Mouse (Mus musculus): ENCODE results near the gene Pdpr. TPM values are rescaled to one million over a fixed set of nuclear protein-coding genes. Genes with fewer than 3 reads are reported as not detected.
"Not testable (repeated sequence)": the region's sequence is repeated elsewhere in the genome, so short reads cannot be mapped to it uniquely, and the experiment has no call there.

Pdpr gene
- 10 to 100 TPM; 28.1 to 29.5 TPM for total RNA-seq (2021)

GRCm38 (mm10) chr8:111093865-111094718, at the start of gene Pdpr:
Pdpr (plus strand) TSS chr8:111094630.
- intact Hi-C loops (cut with DNase I): loop anchor here (2.0 to 10.0 kb wide), 2 partner anchors 31 to 339 kb away; no protein-coding TSS in a partner anchor
- DNase-seq (ENCODE audit: low spot score in 2 of 2): peak; percentile 90 to 92

GRCm38 (mm10) chr8:111048694-111049093, 45.7 kb upstream of the Pdpr start:
- intact Hi-C loops (cut with DNase I): no loop called here

GRCm38 (mm10) chr8:111049106-111049505, 45.3 kb upstream of the Pdpr start:
- intact Hi-C loops (cut with DNase I): no loop called here

More at GRCm38 (mm10) chr8:111048694-111049093, 45.7 kb upstream of the Pdpr start:
- DNase-seq (ENCODE audit: low spot score in 2 of 2): no peak

GRCm38 (mm10) chr8:111053827-111054518, 40.5 kb upstream of the Pdpr start:
- no peak for DNase-seq (ENCODE audit: low spot score in 2 of 2)
- intact Hi-C loops (cut with DNase I): no loop called here

More at GRCm38 (mm10) chr8:111049106-111049505, 45.3 kb upstream of the Pdpr start:
- no peak for DNase-seq (ENCODE audit: low spot score in 2 of 2)

- intact Hi-C loops (cut with DNase I): no loop called here
- no peak for DNase-seq (ENCODE audit: low spot score in 2 of 2)
These were observed 39.3 kb upstream of the Pdpr start for GRCm38 (mm10) chr8:111055031-111055634.

- no peak for DNase-seq (ENCODE audit: low spot score in 2 of 2)
- intact Hi-C loops (cut with DNase I): no loop called here
These were observed 38.8 kb upstream of the Pdpr start for GRCm38 (mm10) chr8:111055661-111056060.

GRCm38 (mm10) chr8:111056158-111056663, 38.2 kb upstream of the Pdpr start, which contains the start of gene Exosc6:
Exosc6 (plus strand) TSS chr8:111056339.
- DNase-seq (ENCODE audit: low spot score in 2 of 2): peak; percentile 91 to 94
- intact Hi-C loops (cut with DNase I): no loop called here

GRCm38 (mm10) chr8:111056691-111057293, 37.6 kb upstream of the Pdpr start:
- intact Hi-C loops (cut with DNase I): no loop called here
- peak; percentile 43 to 50 for DNase-seq (ENCODE audit: low spot score in 2 of 2)

- DNase-seq (ENCODE audit: low spot score in 2 of 2): no peak
- intact Hi-C loops (cut with DNase I): no loop called here
These were observed 35.4 kb upstream of the Pdpr start for GRCm38 (mm10) chr8:111058946-111059572.

GRCm38 (mm10) chr8:111061688-111062071, 32.8 kb upstream of the Pdpr start:
- intact Hi-C loops (cut with DNase I): loop anchor here (2.0 kb wide), 1 partner anchor 31 kb away; the partner anchor contains the start of gene Clec18a
- no peak for DNase-seq (ENCODE audit: low spot score in 2 of 2)

GRCm38 (mm10) chr8:111062072-111062757, 32.2 kb upstream of the Pdpr start:
- DNase-seq (ENCODE audit: low spot score in 2 of 2): peak; percentile 91 to 94
- intact Hi-C loops (cut with DNase I): loop anchor here (2.0 kb wide), 1 partner anchor 31 kb away; the partner anchor contains the start of gene Clec18a

- intact Hi-C loops (cut with DNase I): loop anchor here (2.0 kb wide), 1 partner anchor 30 kb away; the partner anchor contains the start of gene Clec18a
- DNase-seq (ENCODE audit: low spot score in 2 of 2): no peak
These were observed 31.5 kb upstream of the Pdpr start for GRCm38 (mm10) chr8:111062893-111063292.

GRCm38 (mm10) chr8:111066308-111066707, 28.1 kb upstream of the Pdpr start:
- no peak for DNase-seq (ENCODE audit: low spot score in 2 of 2)
- intact Hi-C loops (cut with DNase I): no loop called here

- intact Hi-C loops (cut with DNase I): no loop called here
- DNase-seq (ENCODE audit: low spot score in 2 of 2): no peak
These were observed 27.0 kb upstream of the Pdpr start for GRCm38 (mm10) chr8:111067439-111067838.

- DNase-seq (ENCODE audit: low spot score in 2 of 2); intact Hi-C loops (cut with DNase I): not testable (repeated sequence)
These were observed 25.8 kb upstream of the Pdpr start for GRCm38 (mm10) chr8:111068660-111069059.

GRCm38 (mm10) chr8:111075926-111076325, 18.5 kb upstream of the Pdpr start:
- intact Hi-C loops (cut with DNase I): no loop called here
- peak; percentile 62 to 77 for DNase-seq (ENCODE audit: low spot score in 2 of 2)

GRCm38 (mm10) chr8:111079461-111079860, 15.0 kb upstream of the Pdpr start:
- DNase-seq (ENCODE audit: low spot score in 2 of 2): no peak
- intact Hi-C loops (cut with DNase I): no loop called here

GRCm38 (mm10) chr8:111079861-111080271, 14.6 kb upstream of the Pdpr start:
- intact Hi-C loops (cut with DNase I): no loop called here

More at GRCm38 (mm10) chr8:111079861-111080271, 14.6 kb upstream of the Pdpr start:
- DNase-seq (ENCODE audit: low spot score in 2 of 2): no peak

All from left cerebral cortex, postnatal 36 days (tissue).